Mouse (Mus musculus) liver (tissue): Measurements from ENCODE around the gene Wdr74.

Experiments used
- DNase-seq: peaks from one replicate; pipeline ENCODE4 v3.0.0-alpha.2; 2020; ENCODE audit warnings: mixed read lengths

The Wdr74 gene

GRCm38 (mm10) chr19:8747368-8747767 lies 11.7 kb downstream of the Wdr74 start:
- no peak for DNase-seq

- DNase-seq, result no peak
Measured at GRCm38 (mm10) chr19:8755652-8756051, 20.0 kb downstream of the Wdr74 start.

GRCm38 (mm10) chr19:8756635-8757387 lies 21.2 kb downstream of the Wdr74 start, which contains the start of gene Nxf1:
TSS of gene Nxf1 (plus strand) at chr19:8757073.
- peak; percentile 96 for DNase-seq

- no peak for DNase-seq
Measured at GRCm38 (mm10) chr19:8757471-8757998, 21.9 kb downstream of the Wdr74 start.

GRCm38 (mm10) chr19:8758899-8759298 lies 23.3 kb downstream of the Wdr74 start:
- no peak for DNase-seq

GRCm38 (mm10) chr19:8760757-8761156 lies 25.1 kb downstream of the Wdr74 start:
- DNase-seq, result peak; percentile 33

- DNase-seq, result no peak
Measured at GRCm38 (mm10) chr19:8763276-8763675, 27.6 kb downstream of the Wdr74 start.

- no peak for DNase-seq
Measured at GRCm38 (mm10) chr19:8765562-8765961, 29.9 kb downstream of the Wdr74 start.

- peak; percentile 78 for DNase-seq
Measured at GRCm38 (mm10) chr19:8770567-8771270, 35.1 kb downstream of the Wdr74 start, which contains the start of gene Tmem223. TSS of gene Tmem223 (plus strand) at chr19:8770996.

GRCm38 (mm10) chr19:8772996-8773395 lies 37.4 kb downstream of the Wdr74 start:
- DNase-seq, result peak; percentile 60

- no peak for DNase-seq
Measured at GRCm38 (mm10) chr19:8773409-8773808, 37.8 kb downstream of the Wdr74 start.

GRCm38 (mm10) chr19:8774086-8774835 lies 38.6 kb downstream of the Wdr74 start, which contains the start of gene Tmem179b:
TSS of gene Tmem179b (minus strand) at chr19:8774467.
- DNase-seq, result peak; percentile 96

- peak; percentile 26 for DNase-seq
Measured at GRCm38 (mm10) chr19:8774951-8775421, 39.4 kb downstream of the Wdr74 start.

- DNase-seq, result peak; percentile 95
Measured at GRCm38 (mm10) chr19:8786008-8786781, 50.6 kb downstream of the Wdr74 start, which contains the start of gene Taf6l. TSS of gene Taf6l (minus strand) at chr19:8786417.

- no peak for DNase-seq
Measured at GRCm38 (mm10) chr19:8788521-8788920, 52.9 kb downstream of the Wdr74 start.

- DNase-seq, result no peak
Measured at GRCm38 (mm10) chr19:8789171-8789570, 53.5 kb downstream of the Wdr74 start.

- no peak for DNase-seq
Measured at GRCm38 (mm10) chr19:8790171-8790570, 54.5 kb downstream of the Wdr74 start.
